Mouse (Mus musculus): ENCODE measurements at regions not wholly inside any gene's neighbourhood (a gene's known extent, or its start where the extent isn't known, plus 50 kb on each side); places are given as distances from the start of the nearest gene placed in this dataset.

DNA sequence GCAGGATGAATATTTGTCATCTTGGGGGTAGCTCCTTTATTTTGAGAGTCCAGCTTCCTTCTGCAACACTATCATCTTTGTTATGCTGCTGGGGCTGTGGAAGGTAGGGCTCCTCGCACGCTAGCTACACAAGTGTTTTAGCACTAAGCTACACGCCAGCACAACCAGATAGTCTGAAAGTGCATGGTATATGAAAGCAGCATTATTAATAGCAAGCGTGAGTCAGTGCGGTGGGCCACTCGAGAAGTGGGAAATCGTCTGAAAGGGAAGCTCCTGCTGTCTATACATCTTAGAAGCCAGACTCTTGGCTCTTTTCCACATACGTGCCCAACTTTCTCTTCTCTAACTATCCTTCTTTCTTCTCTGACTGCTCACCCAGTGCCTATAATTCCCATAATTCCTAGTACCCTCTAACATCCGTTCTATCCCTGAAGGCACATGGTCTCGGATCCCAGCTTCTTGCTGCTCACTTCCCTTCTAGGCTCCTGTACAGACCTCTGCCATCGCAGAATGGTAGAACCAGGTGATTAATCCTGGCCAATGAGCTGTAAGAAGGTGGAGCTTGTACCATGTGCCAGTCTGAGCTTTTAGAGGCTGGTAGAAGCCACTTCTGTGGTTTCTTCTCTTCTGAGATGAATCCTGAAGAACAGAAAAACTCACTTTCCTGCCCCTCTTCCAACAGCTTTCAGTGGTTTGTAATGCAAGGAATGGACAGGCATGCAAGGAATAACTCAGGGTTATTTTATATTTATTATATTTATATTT, 55.5 kb downstream of the E030025P04Rik start:
- 75% methylated on average over 11 of the region's 11 CpGs for WGBS
- Histone ChIP-seq H3K4me2 (ENCODE audit: low read length) (no peak overlapping the region), H3K9me3 (ENCODE audit: control insufficient read depth, low read length) (no peaks in the 10 kb centered on the region), H3K27me3 (replicated peaks; ENCODE audit: control insufficient read depth, insufficient read depth, low read length) (no peaks in the 10 kb centered on the region), H3K27ac (ENCODE audit: low read depth) (no peak overlapping the region), H3K36me3 (ENCODE audit: control insufficient read depth, insufficient read depth, low read length) (no peaks in the 10 kb centered on the region), H3K4me3 (ENCODE audit: low read depth, low read length) (no peak overlapping the region), H3K4me1 (replicated peaks; ENCODE audit: control insufficient read depth, insufficient read depth, low read length) (no peaks in the 10 kb centered on the region), H3K9ac (ENCODE audit: low read length) (no peak overlapping the region)
- ATAC-seq (replicated peaks; ENCODE audit: low FRiP score, low TSS enrichment, low read depth), result no peak
- no peak for DNase-seq (ENCODE audit: low spot score)

DNA sequence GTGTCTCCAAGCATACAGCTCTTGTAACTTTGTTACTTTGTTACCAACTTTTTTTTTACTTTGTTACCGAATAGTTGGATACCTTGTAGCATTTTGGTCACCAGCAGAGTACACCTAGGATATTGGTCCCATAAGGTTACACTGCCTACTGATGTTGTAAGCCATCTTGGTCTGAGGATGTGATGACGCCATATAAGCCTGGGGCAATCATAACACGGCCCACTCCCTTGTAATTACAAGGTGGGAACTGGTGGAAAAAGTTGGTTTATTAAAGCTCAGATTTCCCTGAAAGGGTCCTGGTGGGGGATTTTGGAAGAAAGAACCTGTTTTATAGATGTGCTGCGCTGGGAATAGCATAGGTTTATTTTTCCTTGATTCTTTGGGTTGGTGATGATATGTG, 62.2 kb downstream of the E030025P04Rik start:
- H3K9me3 ChIP-seq (ENCODE audit: control insufficient read depth, low read length), result no peaks in the 10 kb centered on the region
- WGBS, result 88% methylated on average over 4 of the region's 4 CpGs
- ATAC-seq (replicated peaks; ENCODE audit: low FRiP score, low TSS enrichment, low read depth) (no peak), DNase-seq (ENCODE audit: low spot score) (no peak)
- H3K36me3 ChIP-seq (ENCODE audit: control insufficient read depth, insufficient read depth, low read length), result no peaks in the 10 kb centered on the region
- no peak overlapping the region for H3K4me2 ChIP-seq (ENCODE audit: low read length)
- no peak overlapping the region for H3K27ac ChIP-seq (ENCODE audit: low read depth)
- no peak overlapping the region for H3K9ac ChIP-seq (ENCODE audit: low read length)
- H3K4me1 ChIP-seq (replicated peaks; ENCODE audit: control insufficient read depth, insufficient read depth, low read length), result no peaks in the 10 kb centered on the region
- no peaks in the 10 kb centered on the region for H3K27me3 ChIP-seq (replicated peaks; ENCODE audit: control insufficient read depth, insufficient read depth, low read length)
- H3K4me3 ChIP-seq (ENCODE audit: low read depth, low read length), result no peak overlapping the region

DNA sequence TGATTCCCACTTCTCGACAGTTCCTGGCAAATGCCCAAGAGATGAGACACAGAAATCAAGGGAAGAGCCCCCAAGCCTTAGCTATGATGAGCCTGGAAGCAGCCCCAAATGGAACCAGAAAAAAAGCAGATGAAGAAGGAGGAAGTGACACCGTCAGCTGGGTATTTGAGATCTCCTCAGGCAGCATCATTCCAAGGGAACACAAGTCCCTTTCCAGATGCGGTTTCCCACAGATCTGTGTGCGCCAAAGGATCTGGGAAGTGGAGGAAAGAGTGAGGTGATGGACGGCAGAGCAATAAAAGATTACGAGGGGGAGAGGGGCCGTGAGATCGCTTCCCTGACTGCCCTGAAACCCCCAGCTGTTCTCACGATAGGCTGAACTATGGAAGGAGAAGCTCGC, 62.7 kb downstream of the E030025P04Rik start:
- H3K9me3 ChIP-seq (ENCODE audit: control insufficient read depth, low read length), result no peaks in the 10 kb centered on the region
- H3K4me1 ChIP-seq (replicated peaks; ENCODE audit: control insufficient read depth, insufficient read depth, low read length), result no peaks in the 10 kb centered on the region
- H3K4me2 ChIP-seq (ENCODE audit: low read length), result no peak overlapping the region
- H3K27me3 ChIP-seq (replicated peaks; ENCODE audit: control insufficient read depth, insufficient read depth, low read length), result no peaks in the 10 kb centered on the region
- WGBS, result 31% methylated on average over 10 of the region's 10 CpGs
- H3K9ac ChIP-seq (ENCODE audit: low read length), result no peak overlapping the region
- no peaks in the 10 kb centered on the region for H3K36me3 ChIP-seq (ENCODE audit: control insufficient read depth, insufficient read depth, low read length)
- ATAC-seq (replicated peaks; ENCODE audit: low FRiP score, low TSS enrichment, low read depth), result no peak
- H3K4me3 ChIP-seq (ENCODE audit: low read depth, low read length), result no peak overlapping the region
- no peak overlapping the region for H3K27ac ChIP-seq (ENCODE audit: low read depth)
- no peak for DNase-seq (ENCODE audit: low spot score)

DNA sequence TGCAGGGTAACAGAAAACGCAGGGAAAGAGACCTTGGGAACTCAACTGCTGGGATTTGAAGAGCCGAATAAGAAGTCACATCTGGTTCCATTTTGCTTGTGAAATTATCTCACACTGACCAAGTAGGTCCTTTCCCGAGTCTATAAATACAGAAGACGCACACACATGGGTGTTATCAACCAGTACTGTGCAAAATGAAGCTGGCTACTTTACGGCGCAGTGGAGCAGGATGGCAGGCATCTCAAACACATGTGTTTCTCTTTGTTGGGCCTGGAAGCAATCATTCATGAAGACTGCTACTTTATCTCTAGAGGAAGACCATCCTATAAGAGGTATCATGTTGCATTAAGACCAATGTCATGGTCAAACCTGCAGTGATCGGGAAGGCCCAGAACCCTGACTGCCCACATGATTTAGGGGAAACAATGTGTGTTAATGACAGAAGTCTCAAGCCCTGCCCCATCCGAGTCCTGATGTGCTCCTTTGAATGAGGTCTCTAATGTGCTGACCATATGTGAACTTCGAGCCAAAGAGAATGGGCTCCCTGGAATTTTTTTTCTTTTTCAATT, 63.2 kb downstream of the E030025P04Rik start:
- WGBS, result 79% methylated on average over 9 of the region's 9 CpGs
- Histone ChIP-seq H3K9ac (ENCODE audit: low read length) (no peak overlapping the region), H3K4me2 (ENCODE audit: low read length) (no peak overlapping the region), H3K4me3 (ENCODE audit: low read depth, low read length) (no peak overlapping the region), H3K36me3 (ENCODE audit: control insufficient read depth, insufficient read depth, low read length) (no peaks in the 10 kb centered on the region), H3K9me3 (ENCODE audit: control insufficient read depth, low read length) (no peaks in the 10 kb centered on the region), H3K4me1 (replicated peaks; ENCODE audit: control insufficient read depth, insufficient read depth, low read length) (no peaks in the 10 kb centered on the region), H3K27me3 (replicated peaks; ENCODE audit: control insufficient read depth, insufficient read depth, low read length) (no peaks in the 10 kb centered on the region), H3K27ac (ENCODE audit: low read depth) (no peak overlapping the region)
- DNase-seq (ENCODE audit: low spot score) (no peak), ATAC-seq (replicated peaks; ENCODE audit: low FRiP score, low TSS enrichment, low read depth) (no peak)

DNA sequence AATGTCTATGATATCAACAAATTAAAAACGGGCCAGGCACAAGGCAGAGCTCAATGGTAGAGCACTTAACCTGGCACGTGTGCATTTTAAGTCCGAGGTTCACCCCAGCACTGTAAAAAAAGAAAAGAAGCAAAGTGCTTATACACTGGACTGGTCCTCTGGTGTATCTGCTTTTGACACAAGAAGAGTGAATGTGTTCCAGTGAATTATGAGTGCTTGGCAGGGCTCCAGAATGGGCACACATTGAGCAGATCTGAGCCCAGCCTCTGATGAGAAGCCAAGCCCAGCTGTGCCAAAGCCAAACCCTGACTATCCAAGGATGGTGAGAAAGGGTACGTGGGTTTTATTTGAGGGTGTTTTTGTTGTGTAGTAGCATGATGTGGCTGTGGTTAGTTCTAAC, 64.7 kb downstream of the E030025P04Rik start:
- no peaks in the 10 kb centered on the region for H3K4me1 ChIP-seq (replicated peaks; ENCODE audit: control insufficient read depth, insufficient read depth, low read length)
- DNase-seq (ENCODE audit: low spot score), result no peak
- H3K4me2 ChIP-seq (ENCODE audit: low read length), result no peak overlapping the region
- 83% methylated on average over 4 of the region's 4 CpGs for WGBS
- no peaks in the 10 kb centered on the region for H3K27me3 ChIP-seq (replicated peaks; ENCODE audit: control insufficient read depth, insufficient read depth, low read length)
- H3K36me3 ChIP-seq (ENCODE audit: control insufficient read depth, insufficient read depth, low read length), result no peaks in the 10 kb centered on the region
- H3K4me3 ChIP-seq (ENCODE audit: low read depth, low read length), result no peak overlapping the region
- no peaks in the 10 kb centered on the region for H3K9me3 ChIP-seq (ENCODE audit: control insufficient read depth, low read length)
- no peak for ATAC-seq (replicated peaks; ENCODE audit: low FRiP score, low TSS enrichment, low read depth)
- H3K9ac ChIP-seq (ENCODE audit: low read length), result no peak overlapping the region
- H3K27ac ChIP-seq (ENCODE audit: low read depth), result no peak overlapping the region

DNA sequence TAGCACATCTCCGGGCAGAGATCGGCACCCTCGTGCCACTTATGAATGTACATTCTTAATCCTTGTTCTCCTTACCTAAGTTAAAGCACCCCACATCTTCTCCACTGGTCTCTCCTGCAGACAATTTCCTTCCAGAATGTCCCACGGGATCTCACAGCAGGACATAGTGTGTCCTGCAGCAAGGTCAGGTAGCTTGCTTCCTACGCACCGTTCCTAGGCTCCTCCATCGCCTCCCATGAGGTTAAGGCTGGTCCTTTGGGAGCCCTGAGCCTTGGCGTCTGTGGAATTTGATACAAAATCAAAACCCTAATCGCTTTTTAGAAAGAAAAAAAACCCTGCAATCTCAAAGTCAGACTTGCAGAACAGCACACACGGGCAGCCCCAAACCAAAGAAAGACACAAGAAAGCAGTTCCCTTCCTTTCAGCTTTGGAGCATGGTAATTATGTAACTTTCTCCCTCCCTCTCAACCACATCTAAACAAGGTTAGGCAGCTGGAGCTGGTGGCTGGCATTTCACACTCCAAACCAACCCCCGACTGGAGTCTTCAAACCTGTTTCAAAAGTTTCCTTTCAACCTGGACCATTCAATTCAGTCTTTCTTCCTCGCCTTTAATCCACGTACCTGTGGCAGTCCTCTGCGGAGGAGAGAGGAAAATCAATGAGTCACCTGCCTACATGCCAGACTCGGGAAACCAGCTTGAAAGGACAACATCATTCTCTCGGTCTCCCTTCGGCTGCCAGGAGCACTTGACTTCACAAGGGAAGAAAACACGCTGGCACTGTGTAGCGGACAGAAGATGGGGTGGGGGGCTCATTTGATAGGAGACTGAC, 67.4 kb downstream of the E030025P04Rik start:
- ATAC-seq (replicated peaks; ENCODE audit: low FRiP score, low TSS enrichment, low read depth), result no peak
- no peaks in the 10 kb centered on the region for H3K36me3 ChIP-seq (ENCODE audit: control insufficient read depth, insufficient read depth, low read length)

DNA sequence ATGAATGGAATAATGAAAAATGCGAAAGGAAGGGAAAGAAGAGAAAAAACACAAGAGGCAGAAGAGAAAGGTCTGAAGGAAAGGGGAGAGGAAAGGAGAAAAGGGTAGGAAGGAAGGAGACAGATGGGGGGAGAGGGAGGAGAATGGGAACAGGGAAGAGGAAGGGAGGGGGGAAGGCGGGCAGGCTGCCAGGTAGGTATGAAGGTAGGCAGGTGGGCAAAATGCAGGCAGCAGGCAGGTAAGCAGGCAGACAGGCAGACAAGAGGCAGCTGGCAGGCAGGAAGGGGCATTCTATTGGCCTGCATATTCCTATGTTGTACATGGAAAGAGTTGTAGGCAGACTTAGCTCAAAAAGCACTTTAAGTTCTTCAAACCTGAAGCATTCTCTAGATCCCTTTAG, 72.8 kb downstream of the E030025P04Rik start:
- no peak overlapping the region for H3K4me3 ChIP-seq (ENCODE audit: low read depth, low read length)
- H3K4me1 ChIP-seq (replicated peaks; ENCODE audit: control insufficient read depth, insufficient read depth, low read length), result peaks cover 13% of the 10 kb centered on the region
- H3K9ac ChIP-seq (ENCODE audit: low read length), result no peak overlapping the region
- H3K9me3 ChIP-seq (ENCODE audit: control insufficient read depth, low read length), result no peaks in the 10 kb centered on the region
- no peak overlapping the region for H3K27ac ChIP-seq (ENCODE audit: low read depth)
- no peaks in the 10 kb centered on the region for H3K36me3 ChIP-seq (ENCODE audit: control insufficient read depth, insufficient read depth, low read length)
- 69% methylated on average over 2 of the region's 2 CpGs for WGBS
- ATAC-seq (replicated peaks; ENCODE audit: low FRiP score, low TSS enrichment, low read depth) (no peak), DNase-seq (ENCODE audit: low spot score) (no peak)
- H3K4me2 ChIP-seq (ENCODE audit: low read length), result no peak overlapping the region
- H3K27me3 ChIP-seq (replicated peaks; ENCODE audit: control insufficient read depth, insufficient read depth, low read length), result no peaks in the 10 kb centered on the region

More for the DNA sequence above, 67.4 kb downstream of the E030025P04Rik start:
- Histone ChIP-seq H3K9ac (ENCODE audit: low read length) (no peak overlapping the region), H3K27me3 (replicated peaks; ENCODE audit: control insufficient read depth, insufficient read depth, low read length) (no peaks in the 10 kb centered on the region), H3K4me1 (replicated peaks; ENCODE audit: control insufficient read depth, insufficient read depth, low read length) (no peaks in the 10 kb centered on the region), H3K4me2 (ENCODE audit: low read length) (no peak overlapping the region), H3K27ac (ENCODE audit: low read depth) (no peak overlapping the region), H3K9me3 (ENCODE audit: control insufficient read depth, low read length) (no peaks in the 10 kb centered on the region), H3K4me3 (ENCODE audit: low read depth, low read length) (no peak overlapping the region)
- 71% methylated on average over 19 of the region's 19 CpGs for WGBS
- DNase-seq (ENCODE audit: low spot score), result no peak

DNA sequence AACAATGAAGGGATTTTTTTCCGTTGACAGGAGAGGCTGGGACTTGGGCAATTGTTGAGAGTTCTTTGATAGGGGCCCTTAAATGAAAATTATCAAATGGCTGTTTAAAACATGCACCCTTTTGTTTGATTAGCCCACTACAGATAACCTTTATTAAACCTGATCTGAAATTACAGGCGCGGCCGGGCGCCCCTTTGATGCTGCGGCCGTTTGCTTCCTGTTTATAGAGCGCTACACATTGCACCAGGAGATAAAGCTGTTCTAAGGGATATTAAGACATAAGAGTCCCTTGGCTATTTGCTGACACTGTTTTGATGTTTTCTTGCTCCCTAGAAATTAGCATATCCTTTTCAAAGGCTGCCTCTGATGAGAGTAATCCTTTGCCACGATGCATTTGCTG, 73.8 kb downstream of the E030025P04Rik start:
- no peak overlapping the region for H3K4me3 ChIP-seq (ENCODE audit: low read depth, low read length)
- DNase-seq (ENCODE audit: low spot score), result no peak
- H3K4me2 ChIP-seq (ENCODE audit: low read length), result no peak overlapping the region
- H3K9ac ChIP-seq (ENCODE audit: low read length), result no peak overlapping the region
- H3K36me3 ChIP-seq (ENCODE audit: control insufficient read depth, insufficient read depth, low read length), result no peaks in the 10 kb centered on the region
- ATAC-seq (replicated peaks; ENCODE audit: low FRiP score, low TSS enrichment, low read depth), result no peak
- H3K27ac ChIP-seq (ENCODE audit: low read depth), result no peak overlapping the region
- H3K27me3 ChIP-seq (replicated peaks; ENCODE audit: control insufficient read depth, insufficient read depth, low read length), result no peaks in the 10 kb centered on the region
- no peaks in the 10 kb centered on the region for H3K9me3 ChIP-seq (ENCODE audit: control insufficient read depth, low read length)
- 38% methylated on average over 9 of the region's 9 CpGs for WGBS
- peaks cover 13% of the 10 kb centered on the region for H3K4me1 ChIP-seq (replicated peaks; ENCODE audit: control insufficient read depth, insufficient read depth, low read length)

All from intestine, embryonic 14.5 days (tissue).